Mouse (Mus musculus) spleen, adult 2 months (tissue): Measurements from ENCODE around the gene Prkg1.

Experiments used
- CTCF ChIP-seq: fragments of 200-500 bp; IDR thresholded peaks from 2 replicates; pipeline ENCODE4 v1.5.1; 2011; ENCODE audit warnings: mild to moderate bottlenecking, inconsistent platforms; ENCODE audit not compliant: insufficient read depth, insufficient read length, insufficient replicate concordance; ENCODE audit errors: extremely low read depth
- POLR2A ChIP-seq: fragments of 200-500 bp; IDR thresholded peaks from 2 replicates; pipeline ENCODE4 v1.6.1; 2011; ENCODE audit warnings: low read depth, low read length, inconsistent platforms

DNA sequence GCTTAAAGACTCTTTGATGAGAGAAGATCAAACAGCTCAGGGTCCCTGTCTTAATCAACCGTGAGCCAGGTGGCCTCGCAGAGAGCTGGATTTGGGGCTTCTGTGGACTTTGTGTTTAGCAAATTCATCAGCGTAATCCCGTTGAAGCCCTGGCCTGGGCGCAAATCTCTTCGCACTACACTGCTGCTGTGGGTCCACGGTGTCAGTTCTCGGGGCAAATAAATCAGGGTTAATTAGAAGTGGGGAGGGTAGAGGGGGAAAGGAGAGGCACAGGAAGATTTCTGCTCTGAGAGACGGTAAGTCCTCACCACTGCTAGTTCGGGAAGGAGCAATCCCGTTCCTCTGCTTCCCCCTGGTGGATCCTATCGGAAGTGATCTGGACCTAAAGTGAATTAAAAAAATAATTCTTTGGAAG is 1210.4 kb downstream of the Prkg1 start:
- TF ChIP-seq POLR2A (no peak), CTCF (peak; percentile 16; the same call in 1 of the 2 replicates)
